Mouse (Mus musculus): ENCODE measurements around the gene Taar4.

GRCm38 (mm10) chr10:23964921-23965610 is 4.8 kb downstream of the Taar4 start:
- TF ChIP-seq CTCF (IDR thresholded peaks at IDR 0.05; ENCODE audit: extremely low read depth, insufficient read length, insufficient replicate concordance, low read depth, low read length) (no peak), POLR2A (IDR thresholded peaks at IDR 0.05; ENCODE audit: low read depth, low read length) (no peak)
